Mouse (Mus musculus): ENCODE results near the gene Ube2z. TPM values are rescaled to one million over a fixed set of nuclear protein-coding genes. Genes with fewer than 3 reads are reported as not detected.

Gene Ube2z
- polyA plus RNA-seq, 1 experiment = 20.1 TPM

DNA sequence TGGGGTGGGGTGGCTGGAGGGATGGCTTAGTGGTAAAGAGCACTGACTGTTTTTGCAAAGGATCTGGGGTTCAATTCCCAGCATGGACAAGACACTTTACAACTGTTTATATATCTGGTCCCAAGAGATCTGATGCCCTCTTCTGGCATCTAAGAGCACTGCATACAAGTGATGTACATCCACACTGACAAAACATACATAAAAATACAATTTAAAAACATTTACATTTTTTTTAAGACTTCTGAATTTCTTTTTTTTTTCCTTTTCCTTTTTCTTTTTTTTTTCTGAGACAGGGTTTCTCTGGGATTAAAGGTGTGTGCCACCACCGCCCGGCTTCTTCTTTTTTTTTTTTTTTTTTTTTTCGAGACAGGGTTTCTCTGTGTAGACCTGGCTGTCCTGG lies 31.9 kb downstream of the Ube2z start:
- peaks cover 2% of the 10 kb centered on the region; the same call in 1 of the 2 replicates for H3K27me3 ChIP-seq (ENCODE audit: control insufficient read depth, insufficient read depth, low read length)
- 100% methylated on average over 2 of the region's 3 CpGs for WGBS
- no peak for TF ChIP-seq POLR2A (IDR thresholded peaks at IDR 0.05; ENCODE audit: low read depth, low read length)
- TF ChIP-seq CTCF (IDR thresholded peaks at IDR 0.05; ENCODE audit: extremely low read depth, insufficient read depth, insufficient read length, insufficient replicate concordance) = no peak
- peaks cover 7% of the 10 kb centered on the region for H3K4me1 ChIP-seq (ENCODE audit: control insufficient read depth, insufficient read depth, insufficient read length)
- H3K4me3 ChIP-seq (ENCODE audit: extremely low read depth, insufficient read depth, insufficient read length) = no peak overlapping the region
- DNase-seq (ENCODE audit: low read depth in 1 of 2, low spot score in 2 of 2) = no peak
- H3K36me3 ChIP-seq (ENCODE audit: control insufficient read depth, insufficient read depth, low read length) = no peaks in the 10 kb centered on the region
- no peak overlapping the region for H3K27ac ChIP-seq (ENCODE audit: insufficient read depth, low read length)

DNA sequence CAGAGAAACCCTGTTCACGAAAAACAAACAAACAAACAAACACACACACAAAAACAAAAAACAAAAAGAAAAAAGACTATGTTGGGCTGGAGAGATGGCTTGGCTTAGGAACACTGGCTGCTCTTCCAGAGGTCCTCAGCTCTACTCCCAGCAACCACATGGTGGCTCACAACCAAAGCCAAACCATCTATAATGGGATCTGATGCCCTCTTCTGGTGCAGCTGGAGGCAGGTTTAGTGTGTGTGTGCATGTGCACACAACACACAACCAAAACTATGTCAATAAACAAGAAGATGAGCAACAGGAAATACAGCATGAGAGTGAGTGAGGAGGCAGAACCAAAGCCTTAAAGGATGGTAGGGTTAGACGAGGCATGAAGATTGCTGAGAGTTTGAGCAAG lies 33.5 kb downstream of the Ube2z start:
- DNase-seq (ENCODE audit: low read depth in 1 of 2, low spot score in 2 of 2) = no peak
- 80% methylated on average over 2 of the region's 2 CpGs for WGBS
- Histone ChIP-seq H3K27ac (ENCODE audit: insufficient read depth, low read length) (no peak overlapping the region), H3K36me3 (ENCODE audit: control insufficient read depth, insufficient read depth, low read length) (no peaks in the 10 kb centered on the region), H3K4me1 (ENCODE audit: control insufficient read depth, insufficient read depth, insufficient read length) (peaks cover 7% of the 10 kb centered on the region), H3K27me3 (ENCODE audit: control insufficient read depth, insufficient read depth, low read length) (peaks cover 2% of the 10 kb centered on the region; the same call in 1 of the 2 replicates), H3K4me3 (ENCODE audit: extremely low read depth, insufficient read depth, insufficient read length) (no peak overlapping the region)
- no peak for TF ChIP-seq POLR2A (IDR thresholded peaks at IDR 0.05; ENCODE audit: low read depth, low read length)
- TF ChIP-seq CTCF (IDR thresholded peaks at IDR 0.05; ENCODE audit: extremely low read depth, insufficient read depth, insufficient read length, insufficient replicate concordance) = no peak

DNA sequence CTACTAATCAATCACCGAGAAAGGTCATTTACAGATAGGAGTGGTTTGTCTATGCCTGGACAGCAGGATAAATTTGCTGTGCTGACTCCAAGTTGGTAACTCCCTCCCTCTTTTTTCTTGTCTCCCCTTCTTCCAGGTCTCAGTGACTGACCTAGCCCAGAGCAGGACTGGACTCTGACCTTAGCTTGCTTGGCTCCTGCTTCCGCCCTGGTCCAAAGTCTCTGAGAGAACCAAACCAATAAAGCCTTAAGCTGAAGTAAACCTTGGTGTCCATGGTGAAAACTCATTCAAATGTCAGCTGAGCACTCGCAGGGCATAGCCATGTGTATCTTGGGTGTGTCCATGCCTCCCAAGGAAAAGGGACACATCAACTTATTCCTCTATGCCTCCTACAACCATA lies 34.6 kb downstream of the Ube2z start:
- Histone ChIP-seq H3K4me3 (ENCODE audit: extremely low read depth, insufficient read depth, insufficient read length) (no peak overlapping the region), H3K4me1 (ENCODE audit: control insufficient read depth, insufficient read depth, insufficient read length) (peaks cover 4% of the 10 kb centered on the region; the same call in 1 of the 2 replicates), H3K27ac (ENCODE audit: insufficient read depth, low read length) (no peak overlapping the region), H3K27me3 (ENCODE audit: control insufficient read depth, insufficient read depth, low read length) (peaks cover 2% of the 10 kb centered on the region; the same call in 1 of the 2 replicates), H3K36me3 (ENCODE audit: control insufficient read depth, insufficient read depth, low read length) (no peaks in the 10 kb centered on the region)
- no peak for DNase-seq (ENCODE audit: low read depth in 1 of 2, low spot score in 2 of 2)
- 87% methylated on average over 3 of the region's 3 CpGs for WGBS
- TF ChIP-seq POLR2A (IDR thresholded peaks at IDR 0.05; ENCODE audit: low read depth, low read length) = no peak
- no peak for TF ChIP-seq CTCF (IDR thresholded peaks at IDR 0.05; ENCODE audit: extremely low read depth, insufficient read depth, insufficient read length, insufficient replicate concordance)

DNA sequence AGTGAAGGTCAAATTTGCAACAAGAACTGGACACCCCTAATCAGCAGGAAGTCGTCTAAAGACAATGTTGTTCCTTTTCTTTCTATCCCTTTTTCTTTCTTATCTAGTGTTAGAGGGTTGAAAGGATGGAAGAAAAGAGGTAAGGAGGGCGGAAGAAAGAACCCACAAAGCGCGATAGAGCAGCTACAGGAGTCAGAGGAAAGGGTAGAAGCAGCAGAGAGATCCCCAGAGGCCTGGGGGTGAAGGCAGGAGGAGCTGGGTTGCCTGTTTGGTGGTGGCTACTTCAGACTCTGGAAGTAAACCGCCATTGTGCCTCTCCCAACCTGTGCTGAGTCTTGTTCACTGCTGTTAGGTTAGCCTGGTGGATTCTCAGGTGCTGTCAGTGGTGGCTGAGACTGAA lies 37.1 kb downstream of the Ube2z start:
- Histone ChIP-seq H3K36me3 (ENCODE audit: control insufficient read depth, insufficient read depth, low read length) (no peaks in the 10 kb centered on the region), H3K27ac (ENCODE audit: insufficient read depth, low read length) (no peak overlapping the region), H3K27me3 (ENCODE audit: control insufficient read depth, insufficient read depth, low read length) (peaks cover 2% of the 10 kb centered on the region; the same call in 1 of the 2 replicates), H3K4me1 (ENCODE audit: control insufficient read depth, insufficient read depth, insufficient read length) (no peaks in the 10 kb centered on the region), H3K4me3 (ENCODE audit: extremely low read depth, insufficient read depth, insufficient read length) (no peak overlapping the region)
- no peak for DNase-seq (ENCODE audit: low read depth in 1 of 2, low spot score in 2 of 2)
- TF ChIP-seq POLR2A (IDR thresholded peaks at IDR 0.05; ENCODE audit: low read depth, low read length) = no peak
- TF ChIP-seq CTCF (IDR thresholded peaks at IDR 0.05; ENCODE audit: extremely low read depth, insufficient read depth, insufficient read length, insufficient replicate concordance) = no peak
- WGBS = 54% methylated on average over 5 of the region's 5 CpGs

DNA sequence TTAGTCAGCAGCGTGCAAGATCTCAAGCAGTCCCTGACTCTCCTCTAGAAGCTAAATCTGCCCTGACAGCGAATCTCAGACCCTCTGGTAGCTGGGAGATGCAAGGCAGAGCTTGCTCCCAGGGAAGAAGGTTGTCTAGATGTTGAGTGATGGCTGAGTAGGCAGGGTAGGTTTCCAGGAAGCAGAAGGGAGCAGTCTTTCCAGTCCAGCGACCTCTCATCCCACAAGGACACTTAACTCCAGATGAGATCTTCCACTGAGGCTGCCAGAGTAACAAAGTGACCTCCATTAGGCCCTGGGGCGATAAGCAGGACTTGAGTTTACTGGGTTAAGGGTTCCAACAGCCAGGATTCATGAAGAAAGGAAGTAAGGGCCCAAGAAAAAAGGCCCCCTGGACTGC lies 44.6 kb downstream of the Ube2z start:
- TF ChIP-seq POLR2A (IDR thresholded peaks at IDR 0.05; ENCODE audit: low read depth, low read length) = no peak
- DNase-seq (ENCODE audit: low read depth in 1 of 2, low spot score in 2 of 2) = no peak
- whole genome bisulfite sequencing = 63% methylated on average over 4 of the region's 4 CpGs
- Histone ChIP-seq H3K27me3 (ENCODE audit: control insufficient read depth, insufficient read depth, low read length) (peaks cover 2% of the 10 kb centered on the region; the same call in 1 of the 2 replicates), H3K36me3 (ENCODE audit: control insufficient read depth, insufficient read depth, low read length) (no peaks in the 10 kb centered on the region), H3K4me3 (ENCODE audit: extremely low read depth, insufficient read depth, insufficient read length) (no peak overlapping the region), H3K4me1 (ENCODE audit: control insufficient read depth, insufficient read depth, insufficient read length) (no peaks in the 10 kb centered on the region), H3K27ac (ENCODE audit: insufficient read depth, low read length) (no peak overlapping the region)

DNA sequence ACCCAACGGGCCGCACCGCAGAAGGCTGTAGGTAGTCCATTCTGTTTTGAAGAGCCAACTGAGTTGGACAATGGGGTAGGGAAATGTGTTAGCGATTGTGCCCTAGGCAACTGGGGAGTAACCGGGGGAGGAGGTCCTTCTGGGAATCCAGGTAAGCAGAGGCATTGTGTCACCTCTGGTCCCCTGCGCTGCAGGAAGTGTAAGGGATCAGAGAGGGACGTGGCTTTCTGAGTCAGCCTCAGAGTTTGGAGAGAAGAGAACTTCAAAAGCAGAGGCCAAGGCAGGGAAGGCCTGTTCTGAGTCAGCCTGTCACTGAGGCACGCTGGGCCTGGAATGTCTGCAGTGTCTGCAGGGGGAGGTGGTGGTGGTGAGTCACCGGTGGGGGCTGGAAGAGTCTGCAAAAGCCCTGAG lies 47.2 kb downstream of the Ube2z start:
- no peaks in the 10 kb centered on the region for H3K4me1 ChIP-seq (ENCODE audit: control insufficient read depth, insufficient read depth, insufficient read length)
- peaks cover 2% of the 10 kb centered on the region; the same call in 1 of the 2 replicates for H3K27me3 ChIP-seq (ENCODE audit: control insufficient read depth, insufficient read depth, low read length)
- H3K4me3 ChIP-seq (ENCODE audit: extremely low read depth, insufficient read depth, insufficient read length) = no peak overlapping the region
- TF ChIP-seq POLR2A (IDR thresholded peaks at IDR 0.05; ENCODE audit: low read depth, low read length) (no peak), CTCF (IDR thresholded peaks at IDR 0.05; ENCODE audit: extremely low read depth, insufficient read depth, insufficient read length, insufficient replicate concordance) (no peak)
- 60% methylated on average over 9 of the region's 9 CpGs for WGBS
- H3K36me3 ChIP-seq (ENCODE audit: control insufficient read depth, insufficient read depth, low read length) = no peaks in the 10 kb centered on the region
- no peak overlapping the region for H3K27ac ChIP-seq (ENCODE audit: insufficient read depth, low read length)
- no peak for DNase-seq (ENCODE audit: low read depth in 1 of 2, low spot score in 2 of 2)

DNA sequence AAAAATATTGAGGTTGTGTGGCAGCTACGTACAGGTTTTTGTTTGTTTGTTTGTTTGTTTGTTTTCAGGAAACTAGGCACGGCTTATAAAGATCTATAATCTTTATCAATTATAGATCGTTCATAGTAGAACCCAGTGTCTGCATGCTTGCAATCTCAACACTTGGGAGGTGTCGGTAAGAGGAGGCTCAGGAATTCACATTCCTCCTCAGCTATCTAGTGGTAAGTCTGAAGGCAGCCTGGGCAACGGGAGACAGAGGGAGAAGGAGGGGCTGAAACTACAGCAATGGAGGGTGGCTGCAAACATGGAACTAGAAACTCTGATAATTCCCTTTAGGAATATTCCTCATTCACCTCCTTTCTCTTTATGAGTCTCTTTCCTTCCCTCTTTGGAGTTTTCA lies 49.8 kb downstream of the Ube2z start:
- Histone ChIP-seq H3K4me1 (ENCODE audit: control insufficient read depth, insufficient read depth, insufficient read length) (no peaks in the 10 kb centered on the region), H3K36me3 (ENCODE audit: control insufficient read depth, insufficient read depth, low read length) (no peaks in the 10 kb centered on the region), H3K27me3 (ENCODE audit: control insufficient read depth, insufficient read depth, low read length) (peaks cover 5% of the 10 kb centered on the region), H3K4me3 (ENCODE audit: extremely low read depth, insufficient read depth, insufficient read length) (no peak overlapping the region), H3K27ac (ENCODE audit: insufficient read depth, low read length) (no peak overlapping the region)
- TF ChIP-seq POLR2A (IDR thresholded peaks at IDR 0.05; ENCODE audit: low read depth, low read length) = no peak
- TF ChIP-seq CTCF (IDR thresholded peaks at IDR 0.05; ENCODE audit: extremely low read depth, insufficient read depth, insufficient read length, insufficient replicate concordance) = no peak
- no peak for DNase-seq (ENCODE audit: low read depth in 1 of 2, low spot score in 2 of 2)
- 57% methylated on average over 5 of the region's 5 CpGs for WGBS
